Mouse (Mus musculus) stomach, embryonic 15.5 days (tissue): ENCODE measurements around the gene Fstl3. TPM values are rescaled to one million over a fixed set of nuclear protein-coding genes. Genes with fewer than 3 reads are reported as not detected.
A peak's percentile ranks its signal among the peaks of the same experiment; 100 is the strongest.

Source experiments
- ATAC-seq: fragments of 200-750 bp; cut with Nextera tagmentation; 2 replicates; pipeline ENCODE4 v1.8.0; 2017; ENCODE audit warnings: low read depth, moderate number of reproducible peaks, moderate TSS enrichment; ENCODE audit not compliant: insufficient read depth, low FRiP score
- H3K27ac ChIP-seq: fragments of 300-500 bp; sonication (generic); 2 replicates; pipeline ENCODE4 v1.5.1; 2015; ENCODE audit warnings: mild to moderate bottlenecking, inconsistent platforms
- H3K27me3 ChIP-seq: fragments of 300-500 bp; sonication (generic); replicated peaks from 2 replicates; pipeline ENCODE4 v1.6.1; 2015; ENCODE audit warnings: inconsistent platforms
- H3K36me3 ChIP-seq: fragments of 300-500 bp; sonication (generic); 2 replicates; pipeline ENCODE4 v1.6.1; 2015; ENCODE audit warnings: inconsistent platforms
- H3K4me1 ChIP-seq: fragments of 300-500 bp; sonication (generic); 2 replicates; pipeline ENCODE4 v1.6.1; 2015; ENCODE audit warnings: inconsistent platforms
- H3K4me2 ChIP-seq: fragments of 300-500 bp; sonication (generic); 2 replicates; pipeline ENCODE4 v1.6.1; 2015; ENCODE audit warnings: mild to moderate bottlenecking, inconsistent platforms
- H3K4me3 ChIP-seq: fragments of 300-500 bp; sonication (generic); replicated peaks from 2 replicates; pipeline ENCODE4 v1.5.1; 2015; ENCODE audit warnings: inconsistent platforms
- H3K9ac ChIP-seq: fragments of 300-500 bp; sonication (generic); 2 replicates; pipeline ENCODE4 v1.6.1; 2015; ENCODE audit warnings: inconsistent platforms
- H3K9me3 ChIP-seq: fragments of 300-500 bp; sonication (generic); 2 replicates; pipeline ENCODE4 v1.6.1; 2016; ENCODE audit warnings: inconsistent platforms
- WGBS: fragments of 180-500 bp; shearing (Covaris S2); methylation state at CpG from one replicate; pipeline ENCODE4 v1.1.7; 2015; 5-methylcytosine and 5-hydroxymethylcytosine counted together
- polyA plus RNA-seq: library from polyadenylated mRNA; unstranded; fragments of >200 nt; fragmentation: Nextera tagmentation; extraction: Ambion mirVana; gene quantifications from 2 replicates; pipeline ENCODE4 v1.2.1, GENCODE M21; 2015

The Fstl3 gene
- polyA plus RNA-seq, 1 experiment from 2014 or later = 15.5 TPM

- peak; percentile 36; the same call in 1 of the 2 replicates for ATAC-seq
- Histone ChIP-seq H3K36me3 (no peaks in the 10 kb centered on the region), H3K27ac (peak within 1 kb of the TSS; percentile 84), H3K9me3 (no peaks in the 10 kb centered on the region), H3K4me2 (peak within 1 kb of the TSS; percentile 91), H3K27me3 (no peaks in the 10 kb centered on the region), H3K4me1 (peaks cover 23% of the 10 kb centered on the region), H3K4me3 (peak within 1 kb of the TSS; percentile 93), H3K9ac (peak within 1 kb of the TSS; percentile 95)
- WGBS = 8% methylated on average over 31 of the region's 51 CpGs
Measured at GRCm38 (mm10) chr10:79793051-79793737, 16.1 kb downstream of the Fstl3 start, which contains the start of gene Palm. Gene Palm, plus strand, starts transcription at chr10:79793572.

DNA sequence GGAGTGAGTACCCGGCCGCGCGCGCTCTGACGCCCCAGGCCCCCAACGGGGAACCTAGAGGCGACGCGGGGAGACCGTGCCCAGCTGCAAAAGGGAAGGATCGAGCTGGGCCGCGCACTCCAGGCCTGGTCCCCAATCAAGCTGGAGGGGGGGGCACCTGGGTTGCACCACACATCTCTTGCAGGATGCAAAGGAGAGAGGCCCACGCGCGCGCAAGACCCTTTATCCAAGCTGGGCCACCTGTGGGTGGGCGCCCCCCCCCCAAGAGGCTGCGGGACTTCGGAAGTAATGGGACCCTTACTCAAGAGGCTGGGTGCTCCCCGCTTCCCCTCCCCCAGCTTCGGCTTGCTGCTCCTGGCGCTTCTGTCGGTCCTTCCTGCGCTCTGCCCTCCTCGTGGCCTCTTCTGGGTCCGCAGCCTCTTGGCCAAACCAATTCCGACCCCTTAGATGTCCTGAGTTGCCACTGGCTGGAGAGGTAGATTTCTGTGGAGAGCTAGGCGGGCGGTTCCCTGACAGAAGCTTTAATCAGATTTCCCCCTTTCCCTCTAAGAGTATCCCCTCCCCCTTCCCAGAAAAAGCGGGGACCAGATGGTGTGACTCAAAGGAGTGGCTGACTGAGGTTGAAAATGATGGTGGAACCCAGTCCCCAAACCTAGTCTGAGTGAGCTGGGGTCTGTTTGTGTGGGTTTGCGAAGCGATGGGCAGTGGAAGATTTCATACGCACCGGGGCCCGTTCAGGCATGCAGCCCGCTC is 16.8 kb downstream of the Fstl3 start:
- Histone ChIP-seq H3K4me3 (peak overlapping the region; percentile 93), H3K27ac (peak overlapping the region; percentile 84), H3K36me3 (no peaks in the 10 kb centered on the region), H3K9ac (peak overlapping the region; percentile 95), H3K27me3 (no peaks in the 10 kb centered on the region), H3K4me2 (peak overlapping the region; percentile 91), H3K4me1 (peaks cover 23% of the 10 kb centered on the region), H3K9me3 (no peaks in the 10 kb centered on the region)
- ATAC-seq = no peak
- WGBS = 3% methylated on average over 31 of the region's 38 CpGs

- no peaks in the 10 kb centered on the region for H3K36me3 ChIP-seq
- H3K4me1 ChIP-seq = peaks cover 23% of the 10 kb centered on the region
- H3K4me3 ChIP-seq = peak overlapping the region; percentile 93
- peak overlapping the region; percentile 84 for H3K27ac ChIP-seq
- WGBS = 14% methylated on average over 10 of the region's 10 CpGs
- peak; percentile 31; the same call in 1 of the 2 replicates for ATAC-seq
- H3K27me3 ChIP-seq = no peaks in the 10 kb centered on the region
- no peaks in the 10 kb centered on the region for H3K9me3 ChIP-seq
- peak overlapping the region; percentile 91 for H3K4me2 ChIP-seq
- peak overlapping the region; percentile 95; the same call in 1 of the 2 replicates for H3K9ac ChIP-seq
Measured at GRCm38 (mm10) chr10:79794491-79794931, 17.4 kb downstream of the Fstl3 start.

DNA sequence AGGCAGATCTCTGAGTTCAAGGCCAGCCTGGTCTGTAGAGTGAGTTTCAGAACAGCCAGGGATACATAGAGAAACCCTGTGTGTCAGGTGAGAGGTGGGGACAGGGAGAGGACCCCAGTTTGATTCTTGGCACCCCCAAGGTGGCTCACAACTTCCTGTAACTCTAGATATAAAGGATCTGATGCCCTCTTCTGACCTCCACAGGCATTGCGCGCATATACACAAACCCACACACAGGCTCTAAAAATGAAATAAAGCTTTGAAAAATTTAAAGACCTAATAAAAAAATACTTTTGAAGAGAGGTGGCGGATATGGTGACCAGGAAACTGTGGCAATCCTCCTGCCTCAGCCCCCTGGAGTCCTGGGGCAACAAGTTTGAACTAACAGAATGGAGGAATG is 18.8 kb downstream of the Fstl3 start:
- H3K4me3 ChIP-seq = no peak overlapping the region
- H3K4me2 ChIP-seq = no peak overlapping the region
- no peak for ATAC-seq
- H3K36me3 ChIP-seq = no peaks in the 10 kb centered on the region
- WGBS = over 99% methylated on average over 3 of the region's 3 CpGs
- H3K27me3 ChIP-seq = no peaks in the 10 kb centered on the region
- no peak overlapping the region for H3K27ac ChIP-seq
- H3K4me1 ChIP-seq = peaks cover 23% of the 10 kb centered on the region
- H3K9me3 ChIP-seq = no peaks in the 10 kb centered on the region
- H3K9ac ChIP-seq = no peak overlapping the region

- no peak overlapping the region for H3K4me2 ChIP-seq
- ATAC-seq = no peak
- no peaks in the 10 kb centered on the region for H3K27me3 ChIP-seq
- H3K9ac ChIP-seq = no peak overlapping the region
- no peaks in the 10 kb centered on the region for H3K9me3 ChIP-seq
- 38% methylated on average over 15 of the region's 15 CpGs for WGBS
- peaks cover 28% of the 10 kb centered on the region for H3K4me1 ChIP-seq
- no peaks in the 10 kb centered on the region for H3K36me3 ChIP-seq
- H3K27ac ChIP-seq = no peak overlapping the region
- H3K4me3 ChIP-seq = no peak overlapping the region
Measured at GRCm38 (mm10) chr10:79797326-79797725, 20.3 kb downstream of the Fstl3 start.

GRCm38 (mm10) chr10:79798289-79798928 is 21.3 kb downstream of the Fstl3 start:
- WGBS = 85% methylated on average over 12 of the region's 12 CpGs
- Histone ChIP-seq H3K9ac (no peak overlapping the region), H3K4me1 (peaks cover 38% of the 10 kb centered on the region), H3K9me3 (no peaks in the 10 kb centered on the region), H3K4me3 (no peak overlapping the region), H3K27ac (no peak overlapping the region), H3K36me3 (no peaks in the 10 kb centered on the region), H3K27me3 (no peaks in the 10 kb centered on the region), H3K4me2 (no peak overlapping the region)
- no peak for ATAC-seq

DNA sequence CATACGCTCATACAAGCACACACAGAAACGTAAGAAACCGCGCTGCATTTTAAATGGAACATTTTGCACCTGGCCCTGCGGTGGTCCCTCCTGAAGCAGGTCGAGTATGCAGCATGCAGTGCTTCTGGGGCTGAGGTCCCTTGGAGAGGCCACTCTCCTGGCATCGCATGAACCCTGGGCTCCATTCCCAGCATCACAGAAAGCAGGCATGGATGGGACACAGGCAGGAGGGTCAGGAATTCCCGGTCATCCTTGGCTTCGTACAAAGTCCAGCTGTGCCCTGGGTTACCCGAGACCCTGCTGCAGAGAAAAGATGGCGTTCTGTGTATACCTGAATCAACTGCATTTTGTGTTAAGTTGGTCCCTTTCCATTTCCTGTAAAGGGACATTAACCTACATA is 23.4 kb downstream of the Fstl3 start:
- 68% methylated on average over 11 of the region's 11 CpGs for WGBS
- H3K27me3 ChIP-seq = no peaks in the 10 kb centered on the region
- H3K27ac ChIP-seq = no peak overlapping the region
- no peak overlapping the region for H3K9ac ChIP-seq
- H3K4me2 ChIP-seq = no peak overlapping the region
- no peaks in the 10 kb centered on the region for H3K9me3 ChIP-seq
- no peak overlapping the region for H3K4me3 ChIP-seq
- no peak for ATAC-seq
- H3K36me3 ChIP-seq = no peaks in the 10 kb centered on the region
- H3K4me1 ChIP-seq = peaks cover 26% of the 10 kb centered on the region

DNA sequence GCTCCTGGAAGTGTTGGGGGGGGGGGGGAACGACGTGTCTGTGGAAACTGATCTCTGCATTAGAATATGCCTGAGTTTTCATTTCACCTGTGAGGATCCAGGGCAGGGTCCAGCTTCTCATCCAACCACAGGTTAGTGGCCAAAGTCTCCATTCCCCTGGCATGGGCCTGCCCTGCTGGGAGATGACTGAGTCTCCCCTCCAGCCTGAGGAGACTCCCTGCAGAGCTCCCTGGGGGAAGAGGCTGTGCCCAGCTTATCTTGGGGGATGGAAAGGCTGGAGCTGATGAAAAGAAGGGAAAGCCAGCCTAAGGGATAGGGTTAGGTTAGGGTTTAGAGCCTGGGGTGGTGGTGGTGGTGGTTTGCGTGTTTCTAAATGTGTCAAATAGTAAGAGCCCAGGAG is 24.8 kb downstream of the Fstl3 start:
- WGBS = 54% methylated on average over 3 of the region's 3 CpGs
- Histone ChIP-seq H3K27me3 (no peaks in the 10 kb centered on the region), H3K9ac (no peak overlapping the region), H3K9me3 (no peaks in the 10 kb centered on the region), H3K4me3 (no peak overlapping the region), H3K27ac (no peak overlapping the region), H3K4me1 (peaks cover 29% of the 10 kb centered on the region), H3K36me3 (no peaks in the 10 kb centered on the region), H3K4me2 (no peak overlapping the region)
- no peak for ATAC-seq

GRCm38 (mm10) chr10:79802331-79802971 is 25.4 kb downstream of the Fstl3 start:
- Histone ChIP-seq H3K27ac (no peak overlapping the region), H3K9me3 (no peaks in the 10 kb centered on the region), H3K36me3 (no peaks in the 10 kb centered on the region), H3K4me1 (peaks cover 28% of the 10 kb centered on the region), H3K4me3 (no peak overlapping the region), H3K4me2 (peak overlapping the region; percentile 3; the same call in 1 of the 2 replicates), H3K27me3 (no peaks in the 10 kb centered on the region), H3K9ac (no peak overlapping the region)
- 45% methylated on average over 11 of the region's 11 CpGs for WGBS
- no peak for ATAC-seq

GRCm38 (mm10) chr10:79803716-79804323 is 26.7 kb downstream of the Fstl3 start:
- peak; percentile 28; the same call in 1 of the 2 replicates for ATAC-seq
- Histone ChIP-seq H3K4me1 (peaks cover 29% of the 10 kb centered on the region), H3K9me3 (no peaks in the 10 kb centered on the region), H3K9ac (no peak overlapping the region), H3K27me3 (no peaks in the 10 kb centered on the region), H3K4me2 (peak overlapping the region; percentile 26; the same call in 1 of the 2 replicates), H3K27ac (0 out of 2 replicates have a peak overlapping the region, but pooled peaks have one; percentile 36), H3K36me3 (no peaks in the 10 kb centered on the region), H3K4me3 (no peak overlapping the region)
- 23% methylated on average over 29 of the region's 29 CpGs for WGBS

DNA sequence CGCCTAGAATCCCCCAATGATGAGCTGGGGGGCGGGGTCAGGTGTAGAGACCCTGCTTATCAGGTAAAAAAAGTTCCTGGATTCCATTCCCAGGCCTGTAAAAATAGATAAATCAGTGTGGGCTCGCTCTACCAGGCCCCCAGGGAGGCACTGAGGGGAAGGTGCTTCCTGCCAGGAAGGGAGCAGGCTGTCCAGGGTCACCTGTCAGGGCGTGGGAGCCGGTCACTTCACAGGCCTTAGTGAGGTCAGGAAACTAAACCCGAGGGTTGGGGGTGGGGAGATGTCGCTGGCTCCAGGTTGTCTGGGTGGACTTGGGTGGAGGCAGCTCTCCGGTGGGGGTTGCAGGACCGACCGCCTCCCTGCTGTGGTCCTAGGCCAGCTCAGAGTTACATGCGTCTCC is 28.6 kb downstream of the Fstl3 start:
- Histone ChIP-seq H3K9me3 (no peaks in the 10 kb centered on the region), H3K27me3 (no peaks in the 10 kb centered on the region), H3K4me2 (no peak overlapping the region), H3K4me3 (no peak overlapping the region), H3K27ac (no peak overlapping the region), H3K9ac (no peak overlapping the region), H3K4me1 (peaks cover 29% of the 10 kb centered on the region), H3K36me3 (peaks cover 4% of the 10 kb centered on the region)
- no peak for ATAC-seq
- 44% methylated on average over 11 of the region's 11 CpGs for WGBS
